Mouse (Mus musculus): ENCODE measurements around the gene Echs1. TPM values are rescaled to one million over a fixed set of nuclear protein-coding genes. Genes with fewer than 3 reads are reported as not detected.

Gene Echs1
- polyA plus RNA-seq, 1 experiment from 2014 or later = 128 TPM

- WGBS = 100% methylated on average over 1 of the region's 1 CpGs
- no peak overlapping the region for H3K9ac ChIP-seq (ENCODE audit: low read depth, low read length)
- 0 out of 2 replicates have a peak, but pooled peaks cover 3% of the 10 kb centered on the region for H3K4me1 ChIP-seq (ENCODE audit: control insufficient read depth, insufficient read depth, low read depth, low read length)
- no peaks in the 10 kb centered on the region for H3K36me3 ChIP-seq (ENCODE audit: control insufficient read depth, insufficient read depth, low read length)
- H3K4me2 ChIP-seq (ENCODE audit: low read length) = no peak overlapping the region
- no peaks in the 10 kb centered on the region for H3K9me3 ChIP-seq (ENCODE audit: control insufficient read depth, low read length)
- H3K27ac ChIP-seq (ENCODE audit: low read depth, low read length) = no peak overlapping the region
- no peak overlapping the region for H3K4me3 ChIP-seq (ENCODE audit: low read length)
- ATAC-seq = no peak
- no peaks in the 10 kb centered on the region for H3K27me3 ChIP-seq (replicated peaks; ENCODE audit: control insufficient read depth, insufficient read depth, low read length)
These were observed 8.1 kb upstream of the Echs1 start for GRCm38 (mm10) chr7:140124382-140124781.

GRCm38 (mm10) chr7:140122765-140123164 is 6.5 kb upstream of the Echs1 start:
- Histone ChIP-seq H3K9ac (ENCODE audit: low read depth, low read length) (no peak overlapping the region), H3K4me2 (ENCODE audit: low read length) (no peak overlapping the region), H3K9me3 (ENCODE audit: control insufficient read depth, low read length) (no peaks in the 10 kb centered on the region), H3K27ac (ENCODE audit: low read depth, low read length) (no peak overlapping the region), H3K4me3 (ENCODE audit: low read length) (no peak overlapping the region), H3K27me3 (replicated peaks; ENCODE audit: control insufficient read depth, insufficient read depth, low read length) (no peaks in the 10 kb centered on the region), H3K36me3 (ENCODE audit: control insufficient read depth, insufficient read depth, low read length) (no peaks in the 10 kb centered on the region), H3K4me1 (ENCODE audit: control insufficient read depth, insufficient read depth, low read depth, low read length) (0 out of 2 replicates have a peak, but pooled peaks cover 3% of the 10 kb centered on the region)
- ATAC-seq = no peak
- WGBS = 38% methylated on average over 4 of the region's 4 CpGs

- Histone ChIP-seq H3K27me3 (replicated peaks; ENCODE audit: control insufficient read depth, insufficient read depth, low read length) (no peaks in the 10 kb centered on the region), H3K27ac (ENCODE audit: low read depth, low read length) (no peak overlapping the region), H3K4me2 (ENCODE audit: low read length) (no peak overlapping the region), H3K4me3 (ENCODE audit: low read length) (no peak overlapping the region), H3K36me3 (ENCODE audit: control insufficient read depth, insufficient read depth, low read length) (no peaks in the 10 kb centered on the region), H3K9me3 (ENCODE audit: control insufficient read depth, low read length) (no peaks in the 10 kb centered on the region), H3K9ac (ENCODE audit: low read depth, low read length) (no peak overlapping the region), H3K4me1 (ENCODE audit: control insufficient read depth, insufficient read depth, low read depth, low read length) (peaks cover 7% of the 10 kb centered on the region)
- 77% methylated on average over 13 of the region's 13 CpGs for WGBS
- no peak for ATAC-seq
These were observed 5.1 kb upstream of the Echs1 start for GRCm38 (mm10) chr7:140121338-140121910.

- no peak overlapping the region for H3K4me3 ChIP-seq (ENCODE audit: low read length)
- H3K36me3 ChIP-seq (ENCODE audit: control insufficient read depth, insufficient read depth, low read length) = no peaks in the 10 kb centered on the region
- no peak overlapping the region for H3K9ac ChIP-seq (ENCODE audit: low read depth, low read length)
- H3K4me1 ChIP-seq (ENCODE audit: control insufficient read depth, insufficient read depth, low read depth, low read length) = peaks cover 5% of the 10 kb centered on the region
- H3K9me3 ChIP-seq (ENCODE audit: control insufficient read depth, low read length) = no peaks in the 10 kb centered on the region
- no peak overlapping the region for H3K27ac ChIP-seq (ENCODE audit: low read depth, low read length)
- no peak overlapping the region for H3K4me2 ChIP-seq (ENCODE audit: low read length)
- WGBS = 92% methylated on average over 2 of the region's 2 CpGs
- no peaks in the 10 kb centered on the region for H3K27me3 ChIP-seq (replicated peaks; ENCODE audit: control insufficient read depth, insufficient read depth, low read length)
- no peak for ATAC-seq
These were observed 4.2 kb upstream of the Echs1 start for GRCm38 (mm10) chr7:140120484-140120883.

- H3K27me3 ChIP-seq (replicated peaks; ENCODE audit: control insufficient read depth, insufficient read depth, low read length) = no peaks in the 10 kb centered on the region
- peak within 1 kb of the TSS; percentile 91 for H3K27ac ChIP-seq (ENCODE audit: low read depth, low read length)
- 4% methylated on average over 22 of the region's 23 CpGs for WGBS
- H3K4me1 ChIP-seq (ENCODE audit: control insufficient read depth, insufficient read depth, low read depth, low read length) = peaks cover 5% of the 10 kb centered on the region
- peak; percentile 77 for ATAC-seq
- peak within 1 kb of the TSS; percentile 88 for H3K9ac ChIP-seq (ENCODE audit: low read depth, low read length)
- peak within 1 kb of the TSS; percentile 80 for H3K4me3 ChIP-seq (ENCODE audit: low read length)
- peaks cover 6% of the 10 kb centered on the region for H3K36me3 ChIP-seq (ENCODE audit: control insufficient read depth, insufficient read depth, low read length)
- peak within 1 kb of the TSS; percentile 97 for H3K4me2 ChIP-seq (ENCODE audit: low read length)
- H3K9me3 ChIP-seq (ENCODE audit: control insufficient read depth, low read length) = no peaks in the 10 kb centered on the region
These were observed 520 bp downstream of the Echs1 start, which contains the start of gene Paox for GRCm38 (mm10) chr7:140115583-140116328. Gene Paox, plus strand, starts transcription at chr7:140115799.

GRCm38 (mm10) chr7:140111943-140112342 is 4.3 kb downstream of the Echs1 start:
- Histone ChIP-seq H3K4me1 (ENCODE audit: control insufficient read depth, insufficient read depth, low read depth, low read length) (peaks cover under 1% of the 10 kb centered on the region), H3K9ac (ENCODE audit: low read depth, low read length) (no peak overlapping the region), H3K27me3 (replicated peaks; ENCODE audit: control insufficient read depth, insufficient read depth, low read length) (no peaks in the 10 kb centered on the region), H3K9me3 (ENCODE audit: control insufficient read depth, low read length) (no peaks in the 10 kb centered on the region), H3K4me3 (ENCODE audit: low read length) (no peak overlapping the region), H3K27ac (ENCODE audit: low read depth, low read length) (no peak overlapping the region), H3K36me3 (ENCODE audit: control insufficient read depth, insufficient read depth, low read length) (peaks cover 23% of the 10 kb centered on the region), H3K4me2 (ENCODE audit: low read length) (no peak overlapping the region)
- WGBS = 59% methylated on average over 3 of the region's 3 CpGs
- ATAC-seq = no peak

GRCm38 (mm10) chr7:140104009-140104408 is 12.3 kb downstream of the Echs1 start:
- Histone ChIP-seq H3K4me3 (ENCODE audit: low read length) (no peak overlapping the region), H3K9me3 (ENCODE audit: control insufficient read depth, low read length) (no peaks in the 10 kb centered on the region), H3K9ac (ENCODE audit: low read depth, low read length) (no peak overlapping the region), H3K27ac (ENCODE audit: low read depth, low read length) (no peak overlapping the region), H3K4me1 (ENCODE audit: control insufficient read depth, insufficient read depth, low read depth, low read length) (peaks cover 6% of the 10 kb centered on the region), H3K4me2 (ENCODE audit: low read length) (no peak overlapping the region), H3K27me3 (replicated peaks; ENCODE audit: control insufficient read depth, insufficient read depth, low read length) (no peaks in the 10 kb centered on the region), H3K36me3 (ENCODE audit: control insufficient read depth, insufficient read depth, low read length) (peaks cover 22% of the 10 kb centered on the region)
- ATAC-seq = no peak
- 85% methylated on average over 4 of the region's 4 CpGs for WGBS

GRCm38 (mm10) chr7:140101993-140102860 is 14.0 kb downstream of the Echs1 start, which contains the start of gene Fuom:
Gene Fuom, minus strand, starts transcription at chr7:140102441.
- Histone ChIP-seq H3K4me2 (ENCODE audit: low read length) (peak within 1 kb of the TSS; percentile 67), H3K27me3 (replicated peaks; ENCODE audit: control insufficient read depth, insufficient read depth, low read length) (no peaks in the 10 kb centered on the region), H3K4me1 (ENCODE audit: control insufficient read depth, insufficient read depth, low read depth, low read length) (peaks cover 6% of the 10 kb centered on the region), H3K9me3 (ENCODE audit: control insufficient read depth, low read length) (no peaks in the 10 kb centered on the region), H3K27ac (ENCODE audit: low read depth, low read length) (peak within 1 kb of the TSS; percentile 58), H3K9ac (ENCODE audit: low read depth, low read length) (peak within 1 kb of the TSS; percentile 62), H3K36me3 (ENCODE audit: control insufficient read depth, insufficient read depth, low read length) (peaks cover 14% of the 10 kb centered on the region), H3K4me3 (ENCODE audit: low read length) (peak within 1 kb of the TSS; percentile 41)
- WGBS = 1% methylated on average over 30 of the region's 30 CpGs
- ATAC-seq = peak; percentile 90

GRCm38 (mm10) chr7:140101498-140101897 is 14.8 kb downstream of the Echs1 start:
- H3K9me3 ChIP-seq (ENCODE audit: control insufficient read depth, low read length) = no peaks in the 10 kb centered on the region
- 78% methylated on average over 10 of the region's 10 CpGs for WGBS
- ATAC-seq = 0 out of 2 replicates have a peak, but pooled peaks have one; percentile 37
- peaks cover 6% of the 10 kb centered on the region for H3K4me1 ChIP-seq (ENCODE audit: control insufficient read depth, insufficient read depth, low read depth, low read length)
- H3K27ac ChIP-seq (ENCODE audit: low read depth, low read length) = no peak overlapping the region
- peak overlapping the region; percentile 67 for H3K4me2 ChIP-seq (ENCODE audit: low read length)
- H3K4me3 ChIP-seq (ENCODE audit: low read length) = peak overlapping the region; percentile 41
- H3K36me3 ChIP-seq (ENCODE audit: control insufficient read depth, insufficient read depth, low read length) = peaks cover 13% of the 10 kb centered on the region
- peak overlapping the region; percentile 50 for H3K9ac ChIP-seq (ENCODE audit: low read depth, low read length)
- no peaks in the 10 kb centered on the region for H3K27me3 ChIP-seq (replicated peaks; ENCODE audit: control insufficient read depth, insufficient read depth, low read length)
